Mouse (Mus musculus): ENCODE results near the gene Rnf212b.

DNA sequence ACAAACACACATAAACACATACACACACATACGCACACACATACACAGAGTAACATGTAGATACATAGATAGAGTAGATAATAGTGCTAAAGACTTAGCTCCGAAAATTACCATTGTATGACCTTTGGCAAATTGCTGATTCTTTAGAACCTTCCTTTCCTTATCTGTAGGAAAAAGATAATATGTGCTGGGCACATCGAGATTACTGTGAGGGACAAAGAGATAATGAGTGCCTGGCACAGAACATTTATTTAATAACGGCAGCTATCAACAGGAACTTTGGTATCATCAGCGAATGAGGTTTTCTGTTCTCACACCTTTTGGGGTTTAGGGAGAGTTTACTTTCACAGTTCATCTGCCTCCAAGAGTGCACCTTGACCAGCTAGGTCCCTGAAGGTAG lies 37.2 kb upstream of the Rnf212b start:
- TF ChIP-seq POLR2A (IDR thresholded peaks at IDR 0.05; ENCODE audit: borderline replicate concordance, low read depth, low read length) (no peak), CTCF (IDR thresholded peaks at IDR 0.05; ENCODE audit: low read depth, low read length) (no peak)

Measured in bone marrow macrophage, adult 2 months (primary cell).